Mouse (Mus musculus): ENCODE data around the gene Fscn3. TPM values are rescaled to one million over a fixed set of nuclear protein-coding genes. Genes with fewer than 3 reads are reported as not detected.

The Fscn3 gene
- polyA plus RNA-seq (2015; fragmentation: Nextera tagmentation; extraction: Ambion mirVana): not detected in 2 replicates

GRCm38 (mm10) chr6:28427096-28427839, at the start of gene Fscn3:
Fscn3 (plus strand) TSS chr6:28427789.
- Histone ChIP-seq H3K4me3 (ENCODE audit: low read depth, low read length) (no peak within 1 kb of the TSS), H3K4me1 (replicated peaks; ENCODE audit: control insufficient read depth, insufficient read depth) (0 out of 2 replicates have a peak, but pooled peaks cover 5% of the 10 kb centered on the region), H3K27ac (replicated peaks) (no peak within 1 kb of the TSS), H3K27me3 (ENCODE audit: control insufficient read depth, insufficient read depth, low read length) (no peaks in the 10 kb centered on the region), H3K4me2 (replicated peaks; ENCODE audit: low read depth) (no peak within 1 kb of the TSS), H3K36me3 (ENCODE audit: control insufficient read depth, insufficient read depth, low read length) (no peaks in the 10 kb centered on the region), H3K9me3 (ENCODE audit: control insufficient read depth, low read length) (no peaks in the 10 kb centered on the region), H3K9ac (ENCODE audit: low read length) (no peak within 1 kb of the TSS)
- DNase-seq (ENCODE audit: low spot score) (no peak), ATAC-seq (ENCODE audit: low FRiP score, low TSS enrichment) (no peak)
- 82% methylated on average over 3 of the region's 3 CpGs for WGBS
- TF ChIP-seq CTCF (IDR thresholded peaks at IDR 0.05; ENCODE audit: low read depth): no peak

- H3K4me3 ChIP-seq (ENCODE audit: low read depth, low read length): no peak overlapping the region
- WGBS: 39% methylated on average over 4 of the region's 4 CpGs
- no peaks in the 10 kb centered on the region for H3K27me3 ChIP-seq (ENCODE audit: control insufficient read depth, insufficient read depth, low read length)
- no peaks in the 10 kb centered on the region for H3K4me1 ChIP-seq (replicated peaks; ENCODE audit: control insufficient read depth, insufficient read depth)
- H3K4me2 ChIP-seq (replicated peaks; ENCODE audit: low read depth): no peak overlapping the region
- no peaks in the 10 kb centered on the region for H3K36me3 ChIP-seq (ENCODE audit: control insufficient read depth, insufficient read depth, low read length)
- H3K9me3 ChIP-seq (ENCODE audit: control insufficient read depth, low read length): no peaks in the 10 kb centered on the region
- H3K9ac ChIP-seq (ENCODE audit: low read length): no peak overlapping the region
- ATAC-seq (ENCODE audit: low FRiP score, low TSS enrichment): no peak
- DNase-seq (ENCODE audit: low spot score): no peak
- TF ChIP-seq EP300 (optimal IDR thresholded peaks at IDR 0.05) (no peak), CTCF (IDR thresholded peaks at IDR 0.05; ENCODE audit: low read depth) (peak; percentile 39)
- no peak overlapping the region for H3K27ac ChIP-seq (replicated peaks)
These were observed 45.6 kb upstream of the Fscn3 start for GRCm38 (mm10) chr6:28381983-28382382.

- WGBS: 74% methylated on average over 3 of the region's 3 CpGs
These were observed 42.4 kb upstream of the Fscn3 start for GRCm38 (mm10) chr6:28385169-28385568.

GRCm38 (mm10) chr6:28389038-28389437, 38.6 kb upstream of the Fscn3 start:
- Histone ChIP-seq H3K36me3 (ENCODE audit: control insufficient read depth, insufficient read depth, low read length) (no peaks in the 10 kb centered on the region), H3K9ac (ENCODE audit: low read length) (no peak overlapping the region), H3K4me3 (ENCODE audit: low read depth, low read length) (no peak overlapping the region), H3K9me3 (ENCODE audit: control insufficient read depth, low read length) (no peaks in the 10 kb centered on the region), H3K27ac (replicated peaks) (no peak overlapping the region), H3K27me3 (ENCODE audit: control insufficient read depth, insufficient read depth, low read length) (no peaks in the 10 kb centered on the region), H3K4me2 (replicated peaks; ENCODE audit: low read depth) (no peak overlapping the region), H3K4me1 (replicated peaks; ENCODE audit: control insufficient read depth, insufficient read depth) (no peaks in the 10 kb centered on the region)
- ATAC-seq (ENCODE audit: low FRiP score, low TSS enrichment) (no peak), DNase-seq (ENCODE audit: low spot score) (no peak)
- WGBS: 48% methylated on average over 3 of the region's 3 CpGs
- no peak for TF ChIP-seq EP300 (optimal IDR thresholded peaks at IDR 0.05)
- no peak for TF ChIP-seq CTCF (IDR thresholded peaks at IDR 0.05; ENCODE audit: low read depth)

More at GRCm38 (mm10) chr6:28385169-28385568, 42.4 kb upstream of the Fscn3 start:
- H3K9ac ChIP-seq (ENCODE audit: low read length): no peak overlapping the region
- ATAC-seq (ENCODE audit: low FRiP score, low TSS enrichment) (no peak), DNase-seq (ENCODE audit: low spot score) (no peak)
- TF ChIP-seq EP300 (optimal IDR thresholded peaks at IDR 0.05) (no peak), CTCF (IDR thresholded peaks at IDR 0.05; ENCODE audit: low read depth) (no peak)
- no peak overlapping the region for H3K4me2 ChIP-seq (replicated peaks; ENCODE audit: low read depth)
- no peaks in the 10 kb centered on the region for H3K4me1 ChIP-seq (replicated peaks; ENCODE audit: control insufficient read depth, insufficient read depth)
- H3K27me3 ChIP-seq (ENCODE audit: control insufficient read depth, insufficient read depth, low read length): no peaks in the 10 kb centered on the region
- no peaks in the 10 kb centered on the region for H3K9me3 ChIP-seq (ENCODE audit: control insufficient read depth, low read length)
- no peak overlapping the region for H3K4me3 ChIP-seq (ENCODE audit: low read depth, low read length)
- H3K27ac ChIP-seq (replicated peaks): no peak overlapping the region
- no peaks in the 10 kb centered on the region for H3K36me3 ChIP-seq (ENCODE audit: control insufficient read depth, insufficient read depth, low read length)

GRCm38 (mm10) chr6:28396051-28396852, 31.3 kb upstream of the Fscn3 start:
- ATAC-seq (ENCODE audit: low FRiP score, low TSS enrichment): no peak
- TF ChIP-seq EP300 (optimal IDR thresholded peaks at IDR 0.05) (no peak), CTCF (IDR thresholded peaks at IDR 0.05; ENCODE audit: low read depth) (no peak)
- H3K9me3 ChIP-seq (ENCODE audit: control insufficient read depth, low read length): no peaks in the 10 kb centered on the region
- peak overlapping the region; percentile 41; the same call in 1 of the 2 replicates for H3K4me3 ChIP-seq (ENCODE audit: low read depth, low read length)
- H3K27ac ChIP-seq (replicated peaks): no peak overlapping the region
- DNase-seq (ENCODE audit: low spot score): no peak
- no peaks in the 10 kb centered on the region for H3K36me3 ChIP-seq (ENCODE audit: control insufficient read depth, insufficient read depth, low read length)
- 41% methylated on average over 15 of the region's 15 CpGs for WGBS
- H3K4me2 ChIP-seq (replicated peaks; ENCODE audit: low read depth): peak overlapping the region; percentile 82; the same call in 1 of the 2 replicates
- no peaks in the 10 kb centered on the region; the same call in 1 of the 2 replicates for H3K27me3 ChIP-seq (ENCODE audit: control insufficient read depth, insufficient read depth, low read length)
- no peak overlapping the region for H3K9ac ChIP-seq (ENCODE audit: low read length)
- no peaks in the 10 kb centered on the region for H3K4me1 ChIP-seq (replicated peaks; ENCODE audit: control insufficient read depth, insufficient read depth)

All from stomach, postnatal 0 days (tissue).